Mouse (Mus musculus) frontal cortex, adult 2 months (tissue): Measurements from ENCODE around the gene Tcap. TPM values are rescaled to one million over a fixed set of nuclear protein-coding genes. Genes with fewer than 3 reads are reported as not detected.

Experiments used
- DNase-seq, 2 experiments: peaks; one replicate each; pipeline ENCODE4 v3.0.0; 2022; ENCODE audit warnings: low spot score in 1 of 2; ENCODE audit errors: extremely low spot score in 1 of 2
- polyA plus RNA-seq: library from polyadenylated mRNA; depleted of rRNA; stranded (reverse); fragments of >200 nt; gene quantifications from 2 replicates; pipeline ENCODE4 v1.2.3, GENCODE M21; 2012; rRNA removed

Tcap gene
- 9.7 and 14.2 TPM in 2 replicates for polyA plus RNA-seq

DNA sequence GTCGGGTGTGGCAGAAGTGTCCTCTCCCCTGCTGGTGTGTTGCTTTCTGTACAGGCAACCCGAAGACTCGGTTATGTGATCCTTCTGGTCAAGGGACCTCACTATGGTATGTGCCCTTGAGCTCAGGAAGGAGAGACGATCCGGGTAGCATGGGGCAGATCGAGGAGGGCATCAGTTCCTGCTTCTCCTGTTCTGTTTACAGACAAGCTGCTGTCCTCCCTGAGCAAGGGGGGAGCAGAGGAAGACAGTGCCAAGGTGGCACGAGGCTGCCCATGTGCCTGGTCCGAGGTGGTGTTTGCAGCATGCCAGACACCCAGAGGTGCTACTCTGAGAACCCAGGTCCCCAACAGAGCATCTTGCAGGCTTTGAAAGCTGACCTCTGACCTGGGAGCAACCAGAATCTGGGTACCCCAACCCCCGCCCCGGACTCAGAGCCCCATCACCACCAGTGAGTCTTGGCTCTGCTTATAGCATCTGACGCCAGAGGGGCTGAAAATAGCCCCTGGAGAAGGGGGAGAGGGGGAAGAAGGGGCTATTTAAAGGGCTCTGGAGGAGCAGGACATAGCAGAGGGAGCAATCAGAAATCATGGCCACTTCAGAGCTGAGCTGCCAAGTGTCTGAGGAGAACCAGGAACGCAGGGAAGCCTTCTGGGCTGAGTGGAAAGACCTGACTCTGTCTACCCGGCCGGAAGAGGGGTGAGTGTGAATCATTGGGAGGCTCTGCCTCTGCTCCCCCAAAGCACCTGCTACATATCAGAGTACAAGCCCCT lies at the start of gene Tcap:
TSS of gene Tcap (plus strand) at position 551 of the 770 bp plus-strand sequence.
- DNase-seq: no peak

DNA sequence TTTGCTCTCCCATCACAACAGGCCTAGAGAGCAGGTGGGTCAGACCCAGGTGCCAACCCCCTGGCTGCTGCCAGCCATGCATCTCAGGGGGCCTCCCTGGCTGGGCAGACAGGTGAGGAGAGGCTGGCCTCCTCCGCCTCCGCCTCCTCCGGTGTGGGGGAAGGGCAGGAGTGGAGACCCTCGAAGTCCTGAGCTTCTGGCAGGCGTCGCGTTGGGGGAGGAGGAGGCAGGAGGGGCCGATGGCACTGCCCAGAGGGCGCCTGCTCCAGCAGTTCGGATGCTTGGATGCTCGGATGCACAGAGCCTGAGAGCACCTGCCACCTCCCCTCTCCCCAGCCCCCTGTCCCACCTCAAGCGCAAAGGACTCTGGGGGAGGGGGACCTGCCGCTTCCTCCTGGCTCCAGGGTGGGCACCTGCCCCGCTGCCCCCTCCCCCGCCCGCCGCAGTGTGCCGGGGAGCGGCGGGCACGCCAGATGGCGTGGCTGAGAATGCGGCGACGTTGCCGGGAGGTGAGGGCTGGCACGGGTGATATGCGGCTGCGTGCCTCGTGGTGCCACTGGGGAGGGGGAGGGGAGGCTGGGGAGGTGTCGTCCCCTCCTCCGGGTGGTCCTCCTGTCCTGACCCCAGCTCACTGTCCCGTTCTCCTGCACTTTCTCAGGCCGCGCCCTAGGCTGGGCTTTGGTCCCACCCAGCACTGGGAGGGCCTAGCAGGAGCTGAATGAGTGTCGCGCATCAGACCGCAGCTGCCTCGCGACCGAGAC lies 49.5 kb upstream of the Tcap start:
- no peak for DNase-seq

DNA sequence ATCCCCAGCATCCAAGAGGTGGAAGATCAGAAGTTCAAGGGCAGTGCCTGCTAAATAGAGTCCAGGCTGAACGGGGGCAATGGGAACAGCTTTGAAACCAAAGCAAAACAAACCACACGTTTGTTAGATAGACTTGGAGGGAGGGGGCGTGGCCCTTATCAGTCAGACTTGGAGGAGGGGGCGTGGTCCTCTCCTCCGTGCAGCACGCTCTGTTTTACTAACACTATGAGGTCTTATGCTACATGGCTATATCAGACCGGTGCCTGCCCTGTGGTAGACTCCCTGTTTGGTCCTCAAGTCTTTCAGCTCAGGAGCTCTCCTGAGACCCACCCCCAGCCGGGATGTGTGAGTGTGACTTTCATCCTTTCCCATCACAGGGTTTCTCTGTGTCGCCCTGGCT lies 48.4 kb upstream of the Tcap start:
- no peak for DNase-seq

DNA sequence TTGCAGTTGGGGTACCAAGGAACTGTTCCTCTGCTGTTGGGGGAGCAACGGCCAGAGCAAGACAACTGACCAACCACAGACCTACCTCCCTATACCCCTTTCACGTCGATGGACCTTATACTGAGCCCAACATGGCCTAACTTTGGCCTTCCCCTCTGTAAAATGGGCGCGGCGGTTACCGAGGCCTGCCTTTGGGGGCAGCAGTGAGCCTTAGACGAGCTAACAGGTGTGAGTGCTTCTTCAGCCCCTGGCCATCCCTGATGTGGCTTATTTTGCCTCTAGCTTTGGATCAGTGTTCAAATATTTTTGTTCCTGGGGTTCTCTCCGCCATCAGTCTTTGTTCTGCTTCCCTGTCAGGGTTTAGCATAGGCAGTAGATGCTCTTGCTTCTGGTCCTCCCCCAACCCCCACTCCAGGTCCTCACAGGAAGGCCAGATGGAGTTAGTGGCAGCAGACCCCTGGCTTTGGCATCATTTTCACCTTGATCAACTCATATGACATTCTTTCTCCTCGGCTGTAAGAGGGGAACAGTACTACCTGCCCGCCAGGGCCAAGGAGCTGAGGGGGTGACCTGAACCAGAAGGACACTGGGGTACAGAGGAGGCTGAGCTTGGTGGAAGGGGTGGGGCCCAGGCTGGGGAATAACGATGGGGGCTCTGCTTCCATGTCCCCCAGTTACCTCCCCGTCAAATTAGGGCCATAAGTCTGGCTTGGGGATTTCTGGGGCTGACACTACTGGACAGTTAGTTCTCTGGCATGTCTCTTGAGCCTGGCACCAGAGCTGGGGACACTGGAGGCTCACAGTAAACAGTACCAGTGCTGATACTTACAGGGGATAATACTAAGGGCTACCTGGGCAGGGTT lies 47.1 kb upstream of the Tcap start:
- DNase-seq: no peak

DNA sequence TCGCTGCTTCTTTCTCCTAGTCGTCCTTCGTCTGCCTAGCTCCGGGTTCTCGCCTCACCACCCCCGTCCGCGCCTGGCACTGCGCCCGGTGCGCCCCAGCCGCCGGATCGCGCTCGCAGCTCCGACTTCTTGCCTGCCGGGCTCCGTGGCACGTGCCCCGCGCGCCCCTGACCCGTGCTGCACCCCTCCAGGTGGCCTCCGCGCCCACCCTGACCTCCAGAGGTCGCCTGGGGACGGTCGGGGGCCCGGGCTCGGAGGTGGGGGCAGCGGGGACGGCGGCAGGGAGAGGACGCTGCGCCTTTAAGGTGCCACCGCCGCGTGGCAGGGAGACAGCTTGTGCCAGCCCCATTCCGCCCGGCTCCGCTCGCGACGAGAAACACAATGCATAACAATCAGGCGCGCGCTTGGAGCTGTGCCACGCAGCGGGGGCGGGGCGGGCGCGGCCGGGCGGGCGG lies 45.1 kb upstream of the Tcap start:
- peak; percentile 56 to 90 for DNase-seq

DNA sequence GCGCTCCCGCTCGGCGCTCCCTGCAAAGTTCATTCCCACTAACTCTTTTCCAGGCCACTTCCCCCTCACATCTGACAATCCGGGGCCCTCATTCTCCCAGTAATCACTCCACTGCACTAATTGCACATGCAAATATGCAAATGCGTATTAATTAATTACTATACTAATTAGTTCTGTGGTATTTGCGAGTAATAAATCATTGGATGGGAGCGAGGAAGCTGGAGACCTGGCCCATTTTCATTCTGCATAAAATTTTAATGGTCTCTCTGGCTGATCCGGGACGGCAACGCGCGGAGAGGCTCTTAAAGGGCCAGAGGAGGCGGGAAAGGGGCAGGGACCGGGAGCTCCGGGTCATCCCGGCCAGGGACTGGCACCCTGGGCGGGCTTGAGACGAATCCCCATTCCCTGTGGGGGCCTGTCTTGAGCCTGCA lies 44.5 kb upstream of the Tcap start:
- no peak for DNase-seq

DNA sequence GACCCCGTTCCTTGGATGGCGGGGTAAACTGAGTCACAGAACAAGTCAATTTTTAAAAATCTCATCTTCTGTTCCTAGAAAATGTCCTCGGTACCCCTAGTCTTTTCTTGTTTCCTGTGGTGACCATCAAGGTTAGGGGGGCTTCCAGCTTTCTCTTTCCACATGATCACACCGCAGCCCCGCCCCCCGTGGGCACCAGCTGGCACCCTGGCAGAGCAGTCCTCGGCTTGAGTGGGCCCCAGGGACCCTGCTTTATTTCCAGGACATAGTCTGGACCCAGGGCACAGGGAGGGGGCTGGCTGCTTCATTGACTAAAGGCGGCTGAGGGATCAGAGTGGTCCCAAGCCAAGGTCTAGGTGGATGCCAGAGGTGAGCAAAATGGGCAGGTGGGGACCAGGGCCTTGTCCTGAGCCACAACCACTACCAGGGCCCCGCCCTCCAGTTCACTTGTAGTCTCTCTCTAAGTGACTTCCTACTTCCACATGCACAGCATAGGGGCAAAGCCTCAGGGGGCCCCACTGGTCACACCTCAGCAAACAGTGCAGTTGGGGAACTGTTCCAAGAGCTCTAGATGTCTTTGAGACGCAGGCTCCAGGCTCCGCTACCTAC lies 43.8 kb upstream of the Tcap start:
- DNase-seq: no peak

DNA sequence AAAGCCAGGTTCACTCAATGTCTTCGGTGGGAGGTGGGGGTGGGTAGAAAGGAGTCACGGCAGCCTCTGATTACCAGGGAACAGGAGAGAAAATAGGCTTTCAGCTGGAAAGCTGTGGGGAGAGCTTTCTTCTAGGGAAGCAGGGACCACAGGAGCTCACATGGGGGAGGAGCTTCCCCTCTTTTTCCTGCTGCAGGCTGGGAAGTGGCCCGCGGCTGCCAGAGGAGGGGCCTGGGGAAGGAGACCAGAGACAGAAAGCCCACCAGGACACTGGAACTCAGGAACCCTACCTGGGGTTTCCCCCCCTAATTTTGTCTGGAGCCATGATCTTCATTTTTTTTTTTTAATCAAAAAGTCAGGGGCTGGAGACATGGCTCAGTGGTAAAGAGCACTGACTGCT lies 43.0 kb upstream of the Tcap start:
- no peak for DNase-seq

DNA sequence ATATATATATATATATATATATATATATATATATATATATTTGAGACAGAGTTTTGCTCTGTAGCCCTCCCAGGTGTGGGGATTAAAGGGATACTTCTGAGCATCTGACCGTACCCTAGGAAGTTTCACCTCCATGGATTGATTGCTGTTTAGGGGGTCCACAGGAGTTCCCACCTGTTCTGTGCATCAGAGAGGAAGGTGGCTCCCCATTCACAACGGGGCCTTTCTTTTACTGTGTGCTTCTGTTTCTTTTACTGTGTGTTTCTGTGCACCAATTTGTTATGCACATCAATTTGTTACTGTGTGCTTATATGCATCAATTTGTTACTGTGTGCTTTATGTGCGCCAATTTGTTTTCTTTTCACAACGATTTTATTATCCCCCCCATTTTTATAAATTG lies 42.4 kb upstream of the Tcap start:
- DNase-seq: no peak

DNA sequence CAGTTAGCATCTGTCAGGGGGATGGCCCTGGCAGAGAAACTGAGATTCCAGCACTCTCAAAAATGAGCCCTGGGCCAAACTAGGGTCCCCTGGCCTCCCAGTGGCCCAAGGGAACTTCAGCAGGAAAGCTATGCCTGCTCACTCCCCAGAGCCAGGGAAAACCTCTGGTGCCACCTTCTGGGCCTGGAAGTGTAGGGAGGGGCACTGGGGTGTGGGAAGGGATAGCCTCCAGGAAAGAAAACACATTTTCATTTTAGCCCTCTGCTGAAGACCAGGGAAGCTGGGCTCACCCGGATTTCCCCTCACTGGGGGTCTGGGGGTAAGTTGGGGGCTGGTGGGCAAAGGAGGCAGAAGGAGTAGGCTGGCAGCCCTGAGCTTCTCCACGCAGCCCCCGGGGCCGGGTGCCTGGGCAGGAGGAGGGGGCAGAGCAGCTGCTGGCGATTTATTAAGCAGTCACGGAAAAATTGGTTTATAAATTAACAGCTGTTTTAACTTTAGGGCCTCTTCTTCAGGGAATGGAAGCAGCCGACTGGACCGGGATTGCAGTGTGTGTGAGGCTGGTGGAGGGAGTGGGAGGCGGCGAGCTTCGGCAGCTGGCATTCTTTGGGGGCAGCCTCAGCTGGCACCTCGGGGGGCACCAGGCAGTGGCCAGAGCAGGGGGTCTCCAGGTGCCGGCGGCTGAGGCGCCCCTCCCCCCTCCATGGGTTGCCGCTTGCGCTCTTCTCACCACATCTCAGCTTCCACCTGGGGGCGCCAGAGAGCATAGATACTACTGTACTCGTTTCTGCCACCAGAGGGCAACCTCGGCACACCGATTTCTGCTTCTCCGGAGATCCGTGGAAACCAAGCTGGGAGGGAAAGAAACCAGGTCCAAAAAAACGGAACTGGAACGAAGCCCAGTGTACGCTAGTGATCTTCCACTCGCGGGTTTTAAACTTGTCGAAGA lies 41.3 kb upstream of the Tcap start:
- peak; percentile 90 to 100 for DNase-seq

DNA sequence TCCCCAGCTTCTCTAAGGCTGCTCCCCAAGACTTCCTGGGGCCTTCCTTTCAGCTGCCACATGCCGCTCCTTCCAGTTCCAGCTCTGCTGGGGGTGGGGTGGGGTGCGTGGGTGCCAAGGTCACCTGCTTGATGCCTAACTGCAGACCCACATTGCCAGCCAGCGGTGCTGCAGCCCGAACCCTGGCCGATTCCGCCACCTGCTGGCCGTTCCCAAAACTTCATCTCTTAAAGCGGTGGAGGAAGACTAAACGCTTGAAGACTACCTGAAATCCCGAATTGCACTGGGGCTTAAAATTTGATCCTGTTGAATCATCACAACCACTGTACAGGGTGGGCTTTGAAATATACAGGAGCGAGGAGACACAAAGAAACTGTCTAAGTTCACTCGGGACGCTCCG lies 38.4 kb upstream of the Tcap start:
- peak in 1 of 2 experiments; percentile 95 for DNase-seq

DNA sequence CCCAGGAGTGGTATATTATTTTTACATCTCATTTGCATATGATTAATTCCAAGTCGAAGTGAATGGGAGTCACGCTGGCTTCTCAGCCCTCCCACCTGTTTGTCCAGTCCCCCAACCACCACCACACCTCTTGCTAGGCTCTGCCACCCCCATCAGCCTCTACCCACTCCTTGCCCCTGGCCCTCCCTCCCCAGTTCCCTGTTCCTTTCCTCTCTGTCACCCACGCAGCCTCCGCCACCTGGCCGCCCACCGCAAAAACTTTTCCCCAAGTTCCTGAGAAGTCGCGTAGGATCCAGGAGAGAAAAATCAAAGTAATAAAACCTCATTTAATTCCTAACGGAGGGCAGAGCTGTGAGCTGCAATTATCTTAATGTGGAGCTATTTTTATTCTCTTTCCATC lies 37.4 kb upstream of the Tcap start:
- DNase-seq: no peak

DNA sequence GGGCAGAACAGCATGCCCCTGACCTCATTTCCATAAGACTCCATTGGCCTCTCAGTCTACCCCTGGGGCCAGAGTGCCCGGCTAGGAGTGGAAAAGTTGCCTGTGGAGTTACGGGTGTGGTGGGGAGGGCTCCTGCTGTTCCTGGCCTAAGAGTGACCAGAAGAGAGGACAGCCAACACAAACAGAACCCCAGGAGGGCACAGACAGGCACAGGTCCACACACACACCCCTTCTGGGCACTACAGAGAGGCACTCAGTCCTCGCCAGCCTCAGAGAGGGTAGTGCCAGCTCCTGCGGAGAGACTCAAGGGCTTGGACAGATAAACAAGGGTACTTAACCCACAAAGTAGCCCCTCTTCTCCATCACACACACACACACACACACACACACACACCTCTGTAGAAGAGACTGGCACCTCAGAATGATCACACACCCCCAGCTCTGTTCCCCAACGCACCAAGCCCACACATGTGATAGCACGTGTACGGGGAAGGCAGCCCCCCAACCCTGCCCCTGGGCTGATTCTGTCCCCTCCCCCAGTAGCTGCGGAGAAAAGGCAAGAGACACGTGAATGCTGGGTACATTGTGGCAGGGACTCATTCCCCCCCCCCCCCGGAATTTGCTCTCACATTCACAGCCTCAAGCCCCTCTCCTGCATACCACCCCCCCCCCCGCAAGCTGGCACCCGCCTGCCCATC lies 36.1 kb upstream of the Tcap start:
- no peak for DNase-seq

DNA sequence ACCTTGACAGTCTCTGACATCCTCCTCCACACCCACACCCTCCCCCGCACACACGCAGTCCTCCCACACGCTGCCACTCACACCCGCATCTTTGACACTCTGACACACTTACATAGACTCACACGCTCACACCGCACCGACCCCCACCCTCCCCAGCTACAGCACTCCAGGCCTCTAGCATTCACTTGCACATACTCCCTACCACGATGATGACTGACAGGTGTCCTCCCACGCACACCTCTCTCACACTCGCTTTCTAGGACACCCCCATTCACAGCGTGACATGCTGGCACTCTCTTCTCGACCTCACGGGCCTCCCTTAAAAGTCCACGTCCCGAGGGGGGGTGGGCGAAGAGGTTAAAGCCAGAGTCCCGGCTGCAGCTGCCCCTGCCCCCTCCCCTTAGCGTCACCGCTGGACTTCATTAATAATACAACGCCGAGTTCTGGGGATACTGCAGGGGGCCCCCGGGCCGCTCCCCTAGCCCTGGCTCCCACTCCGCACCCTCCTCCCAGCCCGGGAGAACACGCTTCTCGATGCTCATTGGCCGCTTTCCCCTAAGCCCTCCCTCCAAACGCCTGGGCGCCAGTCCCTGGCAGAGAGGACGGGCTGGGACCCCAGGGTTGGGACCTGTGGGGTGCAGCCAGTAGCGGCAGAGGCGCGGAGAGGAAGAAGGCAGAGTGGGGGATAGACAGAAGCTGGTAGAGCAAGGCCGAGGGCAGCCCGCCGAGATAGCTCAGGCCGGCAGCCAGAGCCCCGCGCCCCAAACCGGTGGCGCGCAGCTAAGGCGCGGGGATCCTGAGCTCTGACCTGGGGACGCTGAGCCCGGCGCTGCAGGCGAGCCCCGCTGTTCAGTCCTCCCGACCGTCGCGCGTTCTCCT lies 35.3 kb upstream of the Tcap start, which contains the start of gene Ppp1r1b:
TSS of gene Ppp1r1b (plus strand) at position 322 of the 879 bp plus-strand sequence.
- DNase-seq: peak; percentile 48 to 82

DNA sequence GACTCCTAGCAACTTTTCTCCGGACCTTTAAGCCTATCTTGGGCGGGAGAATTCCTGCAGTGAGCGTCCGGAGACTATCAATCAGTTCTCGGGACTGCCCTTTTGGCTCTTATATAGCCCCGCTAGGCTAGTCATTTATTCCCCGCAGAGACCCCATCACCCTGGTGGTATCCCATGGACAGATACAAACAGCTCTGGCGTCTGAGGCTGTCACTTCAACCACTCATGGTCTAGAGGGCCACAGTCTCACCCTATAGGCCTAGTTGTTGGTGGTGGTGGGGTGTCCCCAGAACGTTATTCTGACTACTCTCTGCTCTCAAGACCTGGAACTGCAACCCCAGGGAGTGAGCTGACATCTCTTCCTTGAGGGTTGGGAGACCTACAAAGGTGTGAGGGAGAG lies 34.3 kb upstream of the Tcap start:
- DNase-seq: no peak

DNA sequence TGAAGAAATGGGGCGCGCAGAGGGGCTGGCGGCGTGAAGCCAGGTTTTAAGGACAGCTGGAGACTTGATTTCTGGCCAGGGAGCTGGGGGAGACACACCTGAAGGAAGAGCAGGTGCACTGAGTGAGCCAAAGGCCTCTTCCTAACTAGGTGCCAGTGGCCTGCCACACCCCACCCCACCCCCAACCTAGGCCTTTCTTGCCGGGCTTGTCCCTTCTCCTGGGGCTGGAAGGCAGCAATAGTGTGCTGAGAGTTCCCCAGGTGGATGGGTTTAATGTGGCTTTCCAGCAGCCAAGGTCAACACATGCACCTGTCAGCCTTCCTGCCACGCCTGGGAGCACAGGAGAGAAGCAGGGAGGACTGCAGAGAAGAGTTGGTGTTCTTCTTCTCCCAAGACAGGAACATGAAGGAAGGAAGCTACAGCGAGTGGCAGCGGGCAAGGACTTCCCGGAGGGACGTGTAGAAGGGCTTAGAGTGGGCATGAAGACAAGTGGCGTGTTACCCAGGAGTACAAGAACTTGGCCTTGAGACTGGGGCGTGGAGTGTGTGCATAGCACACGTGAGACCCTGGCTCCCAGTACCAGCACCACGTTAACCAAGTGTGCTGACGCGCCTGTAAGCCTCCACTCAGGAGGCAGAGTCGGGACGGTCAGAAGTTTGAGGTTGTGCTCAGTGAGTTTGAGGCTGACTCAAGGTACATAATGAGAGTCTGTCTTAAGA lies 31.2 kb upstream of the Tcap start:
- no peak for DNase-seq

DNA sequence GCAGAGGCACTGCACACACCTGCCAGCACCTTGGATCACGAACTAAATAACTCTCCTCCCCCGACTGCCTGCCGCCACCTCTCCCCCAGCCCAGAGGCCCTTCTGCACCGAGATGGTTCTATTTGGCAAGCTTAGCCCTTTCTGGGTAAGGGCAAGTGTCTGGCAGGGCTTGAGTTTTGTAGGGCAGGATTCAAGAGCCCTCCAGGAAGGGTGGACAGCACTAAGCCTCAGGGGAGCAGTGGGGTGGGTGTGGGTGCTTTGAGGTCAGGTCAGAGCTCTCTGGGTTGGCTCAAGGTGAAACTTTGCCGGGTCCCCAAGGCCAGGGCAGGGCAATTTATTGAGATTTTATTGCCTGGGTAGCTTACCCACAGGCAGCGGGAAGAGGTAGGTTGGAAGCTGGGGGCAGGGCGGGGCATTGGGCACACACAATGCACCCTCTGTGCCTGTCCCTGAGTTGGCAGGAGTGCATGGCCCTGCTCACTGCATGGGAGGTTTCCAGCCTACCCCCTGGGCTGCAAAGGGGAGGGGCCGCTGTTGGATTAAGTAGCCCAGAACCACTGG lies 29.9 kb upstream of the Tcap start:
- peak in 1 of 2 experiments; percentile 52 for DNase-seq
